Mouse (Mus musculus) midbrain, embryonic 13.5 days (tissue): ENCODE measurements around the gene B3gnt9. TPM values are rescaled to one million over a fixed set of nuclear protein-coding genes. Genes with fewer than 3 reads are reported as not detected.

Experiments
- ATAC-seq: fragments of 200-750 bp; cut with Nextera tagmentation; 2 replicates; pipeline ENCODE4 v1.8.0; 2017; ENCODE audit warnings: mild to moderate bottlenecking, moderate TSS enrichment, moderate library complexity
- H3K27ac ChIP-seq: fragments of 300-500 bp; sonication (generic); 2 replicates; pipeline ENCODE4 v1.5.1; 2015; ENCODE audit warnings: inconsistent platforms, mild to moderate bottlenecking, moderate library complexity
- H3K27me3 ChIP-seq: fragments of 300-500 bp; sonication (generic); 2 replicates; pipeline ENCODE4 v1.6.1; 2015; ENCODE audit warnings: mild to moderate bottlenecking, inconsistent platforms
- H3K36me3 ChIP-seq: fragments of 300-500 bp; sonication (generic); 2 replicates; pipeline ENCODE4 v1.6.1; 2015; ENCODE audit warnings: mild to moderate bottlenecking, inconsistent platforms
- H3K4me1 ChIP-seq: fragments of 300-500 bp; sonication (generic); replicated peaks from 2 replicates; pipeline ENCODE4 v1.6.1; 2015; ENCODE audit warnings: inconsistent platforms
- H3K4me2 ChIP-seq: fragments of 300-500 bp; sonication (generic); replicated peaks from 2 replicates; pipeline ENCODE4 v1.6.1; 2015; ENCODE audit warnings: moderate library complexity, mild to moderate bottlenecking, inconsistent platforms
- H3K4me3 ChIP-seq: fragments of 300-500 bp; sonication (generic); replicated peaks from 2 replicates; pipeline ENCODE4 v1.5.1; 2015; ENCODE audit warnings: mild to moderate bottlenecking, inconsistent platforms
- H3K9ac ChIP-seq: fragments of 300-500 bp; sonication (generic); replicated peaks from 2 replicates; pipeline ENCODE4 v1.6.1; 2015; ENCODE audit warnings: mild to moderate bottlenecking, inconsistent platforms
- H3K9me3 ChIP-seq: fragments of 300-500 bp; sonication (generic); 2 replicates; pipeline ENCODE4 v1.6.1; 2016; ENCODE audit warnings: mild to moderate bottlenecking, inconsistent platforms
- WGBS: fragments of 180-500 bp; shearing (Covaris S2); methylation state at CpG from one replicate; pipeline ENCODE4 v1.1.7; 2015; 5-methylcytosine and 5-hydroxymethylcytosine counted together
- polyA plus RNA-seq: library from polyadenylated mRNA; unstranded; fragments of >200 nt; fragmentation: Nextera tagmentation; extraction: Ambion mirVana; gene quantifications from 2 replicates; pipeline ENCODE4 v1.2.1, GENCODE M21; 2015

Gene B3gnt9
- polyA plus RNA-seq, 1 experiment from 2014 or later, result 4.2 TPM

- Histone ChIP-seq H3K9me3 (no peaks in the 10 kb centered on the region), H3K27ac (no peak overlapping the region), H3K4me2 (no peak overlapping the region), H3K36me3 (peaks cover 56% of the 10 kb centered on the region), H3K4me3 (no peak overlapping the region), H3K27me3 (peaks cover 61% of the 10 kb centered on the region), H3K9ac (no peak overlapping the region), H3K4me1 (peaks cover 36% of the 10 kb centered on the region)
- no peak for ATAC-seq
- WGBS, result 61% methylated on average over 3 of the region's 3 CpGs
These were observed 25.6 kb upstream of the B3gnt9 start for GRCm38 (mm10) chr8:105280567-105280966.

- Histone ChIP-seq H3K4me2 (peak overlapping the region; percentile 48), H3K27me3 (peaks cover 78% of the 10 kb centered on the region), H3K4me1 (peaks cover 30% of the 10 kb centered on the region), H3K36me3 (peaks cover 43% of the 10 kb centered on the region), H3K27ac (no peak overlapping the region), H3K9me3 (no peaks in the 10 kb centered on the region), H3K9ac (0 out of 2 replicates have a peak overlapping the region, but pooled peaks have one; percentile 37), H3K4me3 (peak overlapping the region; percentile 20)
- peak; percentile 53 for ATAC-seq
- 3% methylated on average over 28 of the region's 28 CpGs for WGBS
These were observed 24.0 kb upstream of the B3gnt9 start for GRCm38 (mm10) chr8:105278911-105279334.

- Histone ChIP-seq H3K9ac (peak overlapping the region; percentile 70), H3K9me3 (no peaks in the 10 kb centered on the region), H3K4me1 (peaks cover 30% of the 10 kb centered on the region), H3K27ac (no peak overlapping the region), H3K4me2 (peak overlapping the region; percentile 84), H3K27me3 (peaks cover 94% of the 10 kb centered on the region), H3K36me3 (peaks cover 20% of the 10 kb centered on the region), H3K4me3 (peak overlapping the region; percentile 48)
- ATAC-seq, result peak; percentile 73
- WGBS, result 2% methylated on average over 30 of the region's 30 CpGs
These were observed 21.6 kb upstream of the B3gnt9 start for GRCm38 (mm10) chr8:105276292-105277120.

GRCm38 (mm10) chr8:105275840-105276239 is 20.9 kb upstream of the B3gnt9 start, which contains the start of gene Nol3:
TSS of gene Nol3 (plus strand) at chr8:105276140.
- peak within 1 kb of the TSS; percentile 48 for H3K4me3 ChIP-seq
- H3K4me1 ChIP-seq, result peaks cover 31% of the 10 kb centered on the region
- peak within 1 kb of the TSS; percentile 84 for H3K4me2 ChIP-seq
- H3K36me3 ChIP-seq, result peaks cover 16% of the 10 kb centered on the region
- H3K9ac ChIP-seq, result peak within 1 kb of the TSS; percentile 70
- WGBS, result 4% methylated on average over 10 of the region's 10 CpGs
- ATAC-seq, result peak; percentile 2; the same call in 1 of the 2 replicates
- no peak within 1 kb of the TSS for H3K27ac ChIP-seq
- no peaks in the 10 kb centered on the region for H3K9me3 ChIP-seq
- peaks cover 98% of the 10 kb centered on the region for H3K27me3 ChIP-seq

- peak overlapping the region; percentile 84 for H3K4me2 ChIP-seq
- no peaks in the 10 kb centered on the region for H3K9me3 ChIP-seq
- peaks cover 11% of the 10 kb centered on the region for H3K36me3 ChIP-seq
- ATAC-seq, result no peak
- H3K27me3 ChIP-seq, result peaks cover 99% of the 10 kb centered on the region
- no peak overlapping the region for H3K27ac ChIP-seq
- H3K4me3 ChIP-seq, result peak overlapping the region; percentile 48; the same call in 1 of the 2 replicates
- peak overlapping the region; percentile 28; the same call in 1 of the 2 replicates for H3K9ac ChIP-seq
- peaks cover 36% of the 10 kb centered on the region for H3K4me1 ChIP-seq
- 5% methylated on average over 11 of the region's 11 CpGs for WGBS
These were observed 20.4 kb upstream of the B3gnt9 start for GRCm38 (mm10) chr8:105275387-105275786.

GRCm38 (mm10) chr8:105270916-105271186 is 15.9 kb upstream of the B3gnt9 start:
- peak overlapping the region; percentile 5; the same call in 1 of the 2 replicates for H3K4me3 ChIP-seq
- peak overlapping the region; percentile 25; the same call in 1 of the 2 replicates for H3K4me2 ChIP-seq
- ATAC-seq, result no peak
- H3K36me3 ChIP-seq, result no peaks in the 10 kb centered on the region
- peaks cover 38% of the 10 kb centered on the region for H3K4me1 ChIP-seq
- H3K27ac ChIP-seq, result no peak overlapping the region
- peaks cover 99% of the 10 kb centered on the region for H3K27me3 ChIP-seq
- H3K9me3 ChIP-seq, result no peaks in the 10 kb centered on the region; the same call in 1 of the 2 replicates
- 2% methylated on average over 11 of the region's 11 CpGs for WGBS
- H3K9ac ChIP-seq, result no peak overlapping the region

- Histone ChIP-seq H3K4me3 (peak overlapping the region; percentile 50), H3K9me3 (no peaks in the 10 kb centered on the region; the same call in 1 of the 2 replicates), H3K9ac (peak overlapping the region; percentile 42; the same call in 1 of the 2 replicates), H3K27ac (no peak overlapping the region), H3K4me2 (peak overlapping the region; percentile 75), H3K4me1 (peaks cover 33% of the 10 kb centered on the region), H3K27me3 (peaks cover 99% of the 10 kb centered on the region), H3K36me3 (no peaks in the 10 kb centered on the region)
- WGBS, result 3% methylated on average over 39 of the region's 39 CpGs
- ATAC-seq, result no peak
These were observed 15.4 kb upstream of the B3gnt9 start for GRCm38 (mm10) chr8:105270101-105270915.

- 0 out of 2 replicates have a peak within 1 kb of the TSS, but pooled peaks have one; percentile 14 for H3K27ac ChIP-seq
- H3K9ac ChIP-seq, result peak within 1 kb of the TSS; percentile 42
- H3K36me3 ChIP-seq, result no peaks in the 10 kb centered on the region
- peak within 1 kb of the TSS; percentile 75 for H3K4me2 ChIP-seq
- no peaks in the 10 kb centered on the region; the same call in 1 of the 2 replicates for H3K9me3 ChIP-seq
- H3K4me3 ChIP-seq, result peak within 1 kb of the TSS; percentile 50
- H3K27me3 ChIP-seq, result peaks cover 99% of the 10 kb centered on the region
- peaks cover 38% of the 10 kb centered on the region for H3K4me1 ChIP-seq
- ATAC-seq, result 0 out of 2 replicates have a peak, but pooled peaks have one; percentile 2
- WGBS, result under 1% methylated on average over 42 of the region's 42 CpGs
These were observed 14.6 kb upstream of the B3gnt9 start, which contains the start of gene Hsf4 for GRCm38 (mm10) chr8:105269461-105269947. TSS of gene Hsf4 (plus strand) at chr8:105269801.

- Histone ChIP-seq H3K4me2 (peak overlapping the region; percentile 75), H3K4me3 (peak overlapping the region; percentile 50), H3K36me3 (no peaks in the 10 kb centered on the region), H3K4me1 (peaks cover 43% of the 10 kb centered on the region), H3K9ac (peak overlapping the region; percentile 42), H3K9me3 (no peaks in the 10 kb centered on the region; the same call in 1 of the 2 replicates), H3K27me3 (peaks cover 99% of the 10 kb centered on the region), H3K27ac (no peak overlapping the region)
- peak; percentile 50 for ATAC-seq
- WGBS, result 1% methylated on average over 10 of the region's 10 CpGs
These were observed 14.1 kb upstream of the B3gnt9 start for GRCm38 (mm10) chr8:105269075-105269458.

GRCm38 (mm10) chr8:105268342-105269074 is 13.6 kb upstream of the B3gnt9 start:
- peak overlapping the region; percentile 50 for H3K4me3 ChIP-seq
- no peaks in the 10 kb centered on the region for H3K36me3 ChIP-seq
- WGBS, result under 1% methylated on average over 65 of the region's 65 CpGs
- ATAC-seq, result peak; percentile 89
- no peaks in the 10 kb centered on the region; the same call in 1 of the 2 replicates for H3K9me3 ChIP-seq
- 0 out of 2 replicates have a peak overlapping the region, but pooled peaks have one; percentile 14 for H3K27ac ChIP-seq
- peak overlapping the region; percentile 42 for H3K9ac ChIP-seq
- peaks cover 99% of the 10 kb centered on the region for H3K27me3 ChIP-seq
- peak overlapping the region; percentile 75 for H3K4me2 ChIP-seq
- H3K4me1 ChIP-seq, result peaks cover 46% of the 10 kb centered on the region

GRCm38 (mm10) chr8:105266775-105267174 is 11.8 kb upstream of the B3gnt9 start:
- WGBS, result 7% methylated on average over 13 of the region's 13 CpGs
- no peaks in the 10 kb centered on the region; the same call in 1 of the 2 replicates for H3K9me3 ChIP-seq
- no peak overlapping the region for H3K27ac ChIP-seq
- peaks cover 46% of the 10 kb centered on the region for H3K4me1 ChIP-seq
- H3K4me2 ChIP-seq, result no peak overlapping the region
- H3K9ac ChIP-seq, result no peak overlapping the region; the same call in 1 of the 2 replicates
- H3K27me3 ChIP-seq, result peaks cover 97% of the 10 kb centered on the region
- no peaks in the 10 kb centered on the region for H3K36me3 ChIP-seq
- ATAC-seq, result no peak
- H3K4me3 ChIP-seq, result no peak overlapping the region
